Comparison of ENCODE assay signal across 9 mouse cellular contexts in genomic region chr16:10901956-10902355, GRCm38 (mm10).
"Had no signal": no experiment of that assay in that cellular context is flagged by ENCODE, and none has a peak within 500 bp of the region (broad histone marks: within the 10 kb centered on the region; RNA-seq: fewer than 3 reads in every experiment).

No protein-coding gene starts in this region.

- H3K4me1 ChIP-seq: midbrain, embryonic 13.5 days had no signal

- H3K9me3 ChIP-seq: limb, embryonic 15.5 days; liver, embryonic 12.5 days; lung, embryonic 15.5 days; midbrain, embryonic 13.5 days had no signal

- H3K36me3 ChIP-seq: limb, embryonic 15.5 days; liver, embryonic 12.5 days; lung, embryonic 15.5 days; midbrain, embryonic 13.5 days had no signal

- H3K9ac ChIP-seq: limb, embryonic 15.5 days; liver, embryonic 12.5 days; lung, embryonic 15.5 days; midbrain, embryonic 13.5 days had no signal

- ATAC-seq: liver, embryonic 12.5 days; midbrain, embryonic 13.5 days had no signal

- H3K4me2 ChIP-seq: limb, embryonic 15.5 days; liver, embryonic 12.5 days; lung, embryonic 15.5 days; midbrain, embryonic 13.5 days had no signal

- H3K27me3 ChIP-seq: limb, embryonic 15.5 days; liver, embryonic 12.5 days; lung, embryonic 15.5 days; midbrain, embryonic 13.5 days had no signal

- DNase-seq: kidney, adult 11 months; kidney, adult 9 months; kidney, postnatal 14 days; left cerebral cortex, postnatal 4 days; lung, postnatal 36 days had no signal

- H3K4me3 ChIP-seq: limb, embryonic 15.5 days; liver, embryonic 12.5 days; lung, embryonic 15.5 days; midbrain, embryonic 13.5 days had no signal

- H3K27ac ChIP-seq: limb, embryonic 15.5 days; liver, embryonic 12.5 days; lung, embryonic 15.5 days; midbrain, embryonic 13.5 days had no signal
